Mouse (Mus musculus) G1E (cell line): ENCODE results near the gene Prkcb. TPM values are rescaled to one million over a fixed set of nuclear protein-coding genes. Genes with fewer than 3 reads are reported as not detected.

Experiments used
- ATAC-seq: 2 replicates; pipeline ENCODE4 v1.8.0; 2016; ENCODE audit warnings: mild to moderate bottlenecking; ENCODE audit not compliant: insufficient number of reproducible peaks, poor library complexity, low FRiP score, severe bottlenecking; ENCODE audit errors: extremely low read depth
- DNase-seq: peaks from one replicate; pipeline ENCODE4 v3.0.0; 2012; ENCODE audit warnings: low spot score
- H3K27me3 ChIP-seq: 2 replicates; pipeline ENCODE4 v1.6.1; 2012; ENCODE audit warnings: mild to moderate bottlenecking, low read length, inconsistent platforms; ENCODE audit not compliant: insufficient read depth
- H3K36me3 ChIP-seq: replicated peaks from 2 replicates; pipeline ENCODE3; 2012; ENCODE audit warnings: mild to moderate bottlenecking, inconsistent platforms
- H3K4me1 ChIP-seq: 2 replicates; pipeline ENCODE4 v1.6.1; 2012; ENCODE audit warnings: low read depth, low read length, inconsistent platforms, mixed read lengths; ENCODE audit not compliant: insufficient read depth
- H3K4me3 ChIP-seq: 2 replicates; pipeline ENCODE4 v1.5.1; 2012; ENCODE audit warnings: low read depth, mild to moderate bottlenecking, inconsistent platforms, low read length, moderate library complexity, mixed read lengths
- H3K9me3 ChIP-seq: replicated peaks from 2 replicates; pipeline ENCODE4 v1.6.1; 2012; ENCODE audit warnings: inconsistent platforms
- CTCF ChIP-seq: IDR thresholded peaks from 2 replicates; pipeline ENCODE4 v1.5.1; 2012; ENCODE audit warnings: low read depth, low read length, inconsistent platforms, mixed read lengths
- GATA1 ChIP-seq: IDR thresholded peaks from 2 replicates; pipeline ENCODE4 v1.6.1; 2012; ENCODE audit warnings: borderline replicate concordance, low read length, inconsistent platforms, mixed read lengths
- GATA2 ChIP-seq: IDR thresholded peaks from 2 replicates; pipeline ENCODE4 v1.6.1; 2012; ENCODE audit warnings: low read depth, low read length, inconsistent platforms, borderline replicate concordance
- POLR2AphosphoS5 ChIP-seq: IDR thresholded peaks from 2 replicates; pipeline ENCODE4 v1.6.1; 2012; ENCODE audit warnings: low read depth, low read length, inconsistent platforms; ENCODE audit not compliant: insufficient replicate concordance
- TAL1 ChIP-seq: conservative IDR thresholded peaks from 2 replicates; pipeline ENCODE4 v1.6.1; 2012; ENCODE audit warnings: low read depth, low read length, inconsistent platforms, mixed read lengths
- polyA plus RNA-seq: library from polyadenylated mRNA; stranded (reverse); fragments of >175 nt; gene quantifications from 2 replicates; pipeline ENCODE4 v1.2.3, GENCODE M21; 2012
- total RNA-seq, 2 experiments: library from RNA; stranded (forward) in 1 of 2; stranded (reverse) in 1 of 2; fragments of 200-1000 nt in 1 of 2; fragments of >200 nt in 1 of 2; fragmentation: Nextera tagmentation in 1 of 2; gene quantifications; 2 replicates each; pipeline ENCODE4 v1.2.3; 2014 to 2017

The Prkcb gene
- total and polyA plus RNA-seq, 3 experiments = 0.55 TPM; not detected in 2

DNA sequence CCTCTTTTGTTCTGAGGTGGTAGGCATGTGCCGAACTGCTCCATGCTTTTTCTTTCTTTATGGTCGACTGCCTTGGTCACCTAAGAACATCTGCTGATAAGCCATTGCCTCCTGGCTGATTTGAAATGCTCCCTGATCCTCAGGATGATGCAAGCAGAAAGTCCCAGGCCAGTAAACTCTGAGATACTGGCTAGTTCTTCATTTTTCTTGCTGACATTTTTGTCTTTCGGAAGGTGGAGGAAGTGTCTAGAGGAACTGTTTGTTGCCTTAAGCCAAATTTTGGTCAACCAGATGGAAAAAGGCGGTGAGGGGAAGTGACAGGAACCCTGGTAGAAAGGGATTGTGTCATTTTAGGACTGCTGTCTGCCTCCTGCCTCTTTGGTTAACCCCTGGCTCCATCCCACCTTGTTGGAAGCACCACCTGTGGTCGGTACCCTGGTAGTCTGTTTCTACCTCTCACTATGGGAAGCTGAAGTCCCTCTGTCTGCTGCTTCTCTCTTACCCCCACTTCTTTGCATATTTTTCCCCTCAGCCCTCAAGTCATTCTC lies 28.4 kb upstream of the Prkcb start:
- Histone ChIP-seq H3K4me1 (no peaks in the 10 kb centered on the region), H3K9me3 (peaks cover 2% of the 10 kb centered on the region)
- ATAC-seq = no peak

DNA sequence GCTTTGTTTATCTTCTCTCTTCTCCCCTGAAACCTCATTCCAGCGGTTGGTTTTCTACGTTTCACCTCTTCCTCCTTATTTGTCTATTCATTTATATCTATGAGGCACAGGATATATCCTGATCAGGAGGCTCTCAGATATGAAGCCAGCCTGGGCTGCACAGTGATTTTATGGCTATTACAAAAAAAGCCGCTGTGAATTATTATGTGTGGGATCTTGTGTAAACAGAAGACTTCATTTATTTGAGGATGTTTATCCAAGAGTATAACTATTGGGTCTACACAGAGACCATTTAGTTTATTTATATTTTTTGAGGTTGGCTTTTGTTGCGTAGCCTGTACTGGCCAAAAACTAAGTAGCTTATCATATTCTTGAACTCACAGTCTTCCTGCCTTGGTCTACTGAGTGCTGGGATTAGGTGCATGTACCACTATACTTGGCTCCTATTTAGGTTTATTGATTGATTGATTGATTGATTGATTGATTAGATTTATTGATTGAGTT lies 19.5 kb upstream of the Prkcb start:
- H3K4me1 ChIP-seq = no peaks in the 10 kb centered on the region
- TF ChIP-seq GATA1 (no peak), GATA2 (no peak), POLR2AphosphoS5 (no peak), CTCF (no peak), TAL1 (no peak)
- no peak overlapping the region for H3K4me3 ChIP-seq
- no peaks in the 10 kb centered on the region for H3K27me3 ChIP-seq
- DNase-seq (no peak), ATAC-seq (no peak)
- H3K9me3 ChIP-seq = no peaks in the 10 kb centered on the region
- no peaks in the 10 kb centered on the region for H3K36me3 ChIP-seq

More for the DNA sequence above, 28.4 kb upstream of the Prkcb start:
- Histone ChIP-seq H3K27me3 (no peaks in the 10 kb centered on the region), H3K36me3 (no peaks in the 10 kb centered on the region), H3K4me3 (no peak overlapping the region)
- no peak for DNase-seq
- TF ChIP-seq POLR2AphosphoS5 (no peak), GATA1 (no peak), CTCF (no peak), GATA2 (no peak), TAL1 (no peak)

DNA sequence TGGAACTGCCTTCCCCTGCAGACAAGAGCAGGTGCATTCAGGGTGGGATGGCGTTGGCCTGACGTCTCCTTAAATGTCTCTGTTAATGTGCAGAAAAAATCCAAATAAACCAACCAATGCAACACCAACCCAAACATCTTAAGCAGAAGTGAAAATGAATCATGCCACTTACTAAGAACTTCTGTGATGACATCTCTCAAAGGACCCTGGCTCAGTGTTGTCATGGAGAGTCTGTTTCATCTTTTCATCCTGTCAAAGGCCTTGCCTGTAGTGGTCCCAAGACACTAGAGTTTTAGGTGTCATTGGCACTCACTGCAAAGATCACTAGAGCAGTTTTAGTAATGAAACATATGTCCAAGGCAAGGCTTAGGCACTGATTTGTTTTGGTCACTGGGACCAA lies 16.2 kb upstream of the Prkcb start:
- Histone ChIP-seq H3K9me3 (no peaks in the 10 kb centered on the region), H3K4me1 (no peaks in the 10 kb centered on the region), H3K27me3 (no peaks in the 10 kb centered on the region), H3K4me3 (no peak overlapping the region), H3K36me3 (no peaks in the 10 kb centered on the region)
- ATAC-seq (no peak), DNase-seq (no peak)
- TF ChIP-seq POLR2AphosphoS5 (no peak), TAL1 (no peak)

DNA sequence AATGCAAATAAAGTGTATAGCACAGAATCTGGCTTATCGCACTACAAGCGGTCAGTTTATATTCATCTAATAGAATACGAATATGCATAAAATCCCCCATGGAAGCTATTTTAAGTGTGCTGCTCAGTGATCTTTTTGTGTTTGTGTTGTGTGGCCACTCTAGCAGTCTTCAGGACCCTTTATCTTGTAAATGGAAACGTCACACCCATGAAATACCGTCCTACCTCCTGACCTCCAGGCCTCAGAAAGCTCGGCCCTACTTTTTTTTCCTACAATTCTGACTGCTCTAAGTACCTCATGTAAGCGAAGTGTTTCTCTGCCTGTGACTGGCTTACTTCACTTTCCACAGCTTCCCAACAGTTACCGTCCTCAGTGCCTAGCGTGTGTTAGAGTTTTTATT lies 9.0 kb upstream of the Prkcb start:
- Histone ChIP-seq H3K27me3 (no peaks in the 10 kb centered on the region), H3K4me1 (no peaks in the 10 kb centered on the region), H3K4me3 (no peak overlapping the region), H3K9me3 (peaks cover 4% of the 10 kb centered on the region; the same call in 1 of the 2 replicates), H3K36me3 (no peaks in the 10 kb centered on the region)
- TF ChIP-seq CTCF = no peak
- no peak for TF ChIP-seq GATA2
- TF ChIP-seq TAL1 = no peak
- TF ChIP-seq GATA1 = no peak
- TF ChIP-seq POLR2AphosphoS5 = no peak
- ATAC-seq (no peak), DNase-seq (no peak)

DNA sequence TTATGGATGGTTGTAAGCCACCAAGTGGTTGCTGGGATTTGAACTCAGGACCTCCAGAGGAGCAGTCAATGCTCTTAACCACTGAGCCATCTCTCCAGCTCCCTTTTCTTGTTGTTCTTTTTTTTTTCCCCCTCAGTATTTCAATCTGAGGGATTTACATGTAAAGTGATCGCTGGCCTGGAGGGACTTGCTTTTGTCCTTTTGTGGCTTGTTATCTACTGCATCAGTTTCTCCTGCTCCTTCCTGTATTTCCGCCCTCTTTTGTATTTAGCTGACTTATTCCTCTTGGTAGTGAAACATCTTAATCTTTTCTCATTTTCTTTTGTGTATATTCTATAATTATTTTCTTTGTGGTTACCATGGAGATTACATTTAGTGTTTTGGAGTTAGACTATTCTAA lies 8.2 kb upstream of the Prkcb start:
- Histone ChIP-seq H3K27me3 (no peaks in the 10 kb centered on the region), H3K4me1 (no peaks in the 10 kb centered on the region), H3K36me3 (no peaks in the 10 kb centered on the region), H3K9me3 (peaks cover 4% of the 10 kb centered on the region; the same call in 1 of the 2 replicates), H3K4me3 (no peak overlapping the region)
- no peak for ATAC-seq
- DNase-seq = no peak
- TF ChIP-seq POLR2AphosphoS5 = no peak
- TF ChIP-seq TAL1 = no peak
- TF ChIP-seq CTCF = no peak
- TF ChIP-seq GATA2 = no peak
- no peak for TF ChIP-seq GATA1

DNA sequence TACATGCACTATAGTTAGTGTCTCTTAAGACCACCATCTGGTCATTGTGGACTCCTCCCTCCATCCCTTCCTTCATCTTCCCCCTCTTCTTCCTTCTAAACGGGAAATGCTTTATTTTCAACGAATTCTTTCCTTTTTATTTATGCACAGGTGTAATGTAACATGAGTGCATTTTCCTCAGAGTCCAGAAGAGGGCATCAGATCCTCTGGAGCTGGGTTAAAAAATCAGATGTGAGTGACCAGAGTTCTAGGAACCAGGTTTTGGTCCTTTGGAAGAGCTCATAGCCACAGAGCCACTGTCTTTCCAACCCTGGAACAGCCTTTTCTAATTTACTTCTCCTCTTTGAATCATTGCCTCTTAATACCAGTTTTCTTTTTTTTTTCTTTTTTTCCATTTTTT lies 6.0 kb upstream of the Prkcb start:
- peaks cover 4% of the 10 kb centered on the region for H3K9me3 ChIP-seq
- no peaks in the 10 kb centered on the region for H3K36me3 ChIP-seq
- DNase-seq = no peak
- H3K4me1 ChIP-seq = no peaks in the 10 kb centered on the region
- no peak for ATAC-seq
- H3K27me3 ChIP-seq = no peaks in the 10 kb centered on the region
- no peak overlapping the region for H3K4me3 ChIP-seq
- TF ChIP-seq TAL1 (no peak), GATA1 (no peak), POLR2AphosphoS5 (no peak), GATA2 (no peak), CTCF (no peak)

DNA sequence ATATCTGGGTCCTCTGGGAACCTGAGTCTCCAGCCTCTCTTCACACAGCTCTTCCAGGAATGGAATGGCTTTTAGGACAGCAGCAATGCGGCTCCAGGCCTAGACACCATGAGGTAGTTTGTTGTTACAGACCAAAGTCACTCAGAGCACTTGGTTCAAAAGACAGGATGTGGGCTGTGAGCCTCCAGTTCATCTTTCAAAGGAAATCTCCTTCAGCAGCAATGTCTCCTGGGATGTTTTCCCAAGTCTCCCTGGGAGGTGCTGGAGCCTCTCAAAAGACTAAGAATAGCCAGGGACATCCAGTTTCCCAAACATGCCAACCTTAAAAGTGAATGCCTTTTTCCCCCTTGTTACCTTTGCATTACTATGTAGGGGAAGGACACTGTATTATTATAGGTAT lies 1.3 kb upstream of the Prkcb start:
- Histone ChIP-seq H3K27me3 (no peaks in the 10 kb centered on the region), H3K9me3 (peaks cover 33% of the 10 kb centered on the region), H3K36me3 (no peaks in the 10 kb centered on the region), H3K4me3 (no peak overlapping the region), H3K4me1 (no peaks in the 10 kb centered on the region)
- no peak for ATAC-seq
- TF ChIP-seq GATA1 (no peak), GATA2 (no peak), TAL1 (no peak), POLR2AphosphoS5 (no peak), CTCF (no peak)
- DNase-seq = no peak
